Mouse (Mus musculus) erythroblast, embryonic 14.5 days (primary cell): ENCODE data around the gene Kif28. TPM values are rescaled to one million over a fixed set of nuclear protein-coding genes. Genes with fewer than 3 reads are reported as not detected.

Experiments
- H3K27me3 ChIP-seq: 2 replicates; pipeline ENCODE4 v1.6.1; 2012; ENCODE audit warnings: inconsistent platforms; ENCODE audit not compliant: control insufficient read depth
- H3K36me3 ChIP-seq: 2 replicates; pipeline ENCODE4 v1.6.1; 2012; ENCODE audit warnings: mild to moderate bottlenecking, inconsistent platforms; ENCODE audit not compliant: control insufficient read depth
- H3K4me1 ChIP-seq: 2 replicates; pipeline ENCODE4 v1.6.1; 2012; ENCODE audit warnings: inconsistent platforms; ENCODE audit not compliant: control insufficient read depth
- H3K4me3 ChIP-seq: replicated peaks from 2 replicates; pipeline ENCODE3; 2012; ENCODE audit warnings: moderate library complexity, mild to moderate bottlenecking, inconsistent platforms
- H3K9me3 ChIP-seq: 2 replicates; pipeline ENCODE4 v1.6.1; 2012; ENCODE audit warnings: low read length, inconsistent platforms, mixed read lengths; ENCODE audit not compliant: control insufficient read depth
- GATA1 ChIP-seq: IDR thresholded peaks from 2 replicates; pipeline ENCODE4 v1.6.1; 2012; ENCODE audit warnings: low read length, inconsistent platforms, mixed read lengths
- TAL1 ChIP-seq: IDR thresholded peaks from 3 replicates; pipeline ENCODE4 v1.6.1; 2012; ENCODE audit warnings: low read length, inconsistent platforms, mixed read lengths
- polyA plus RNA-seq: library from polyadenylated mRNA; stranded (reverse); fragments of >175 nt; gene quantifications from 2 replicates; pipeline ENCODE4 v1.2.3, GENCODE M21; 2012

The Kif28 gene
- polyA plus RNA-seq, 1 experiment: not detected

- Histone ChIP-seq H3K4me3 (no peak overlapping the region), H3K4me1 (peaks cover 10% of the 10 kb centered on the region), H3K9me3 (peaks cover 14% of the 10 kb centered on the region), H3K36me3 (no peaks in the 10 kb centered on the region), H3K27me3 (no peaks in the 10 kb centered on the region)
- no peak for TF ChIP-seq TAL1
These were observed 32.4 kb downstream of the Kif28 start for GRCm38 (mm10) chr1:179712658-179713057.

DNA sequence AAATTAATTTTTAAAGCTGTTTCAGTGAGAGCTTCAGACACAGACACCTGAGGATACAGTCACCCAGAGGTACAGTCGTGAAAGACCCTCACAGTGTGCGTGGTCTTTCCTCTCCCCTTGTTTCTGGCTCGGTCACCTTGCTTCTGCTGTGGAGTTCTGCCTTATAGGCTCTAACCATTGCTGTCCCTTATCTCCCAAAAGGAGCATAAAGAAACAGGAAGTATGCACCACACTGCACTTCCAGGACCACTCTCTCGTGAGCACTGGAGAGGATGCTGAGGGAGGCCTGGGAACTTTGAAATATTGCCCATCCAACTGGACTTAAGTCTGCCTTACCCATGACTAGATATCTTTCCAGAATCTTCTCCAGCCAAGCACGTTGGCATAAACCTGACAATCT is 34.3 kb downstream of the Kif28 start:
- H3K36me3 ChIP-seq: no peaks in the 10 kb centered on the region
- H3K4me1 ChIP-seq: peaks cover 2% of the 10 kb centered on the region
- peaks cover 11% of the 10 kb centered on the region for H3K9me3 ChIP-seq
- H3K4me3 ChIP-seq: no peak overlapping the region
- no peak for TF ChIP-seq GATA1
- TF ChIP-seq TAL1: no peak
- H3K27me3 ChIP-seq: no peaks in the 10 kb centered on the region

GRCm38 (mm10) chr1:179709390-179709789 is 35.7 kb downstream of the Kif28 start:
- H3K4me1 ChIP-seq: peaks cover 2% of the 10 kb centered on the region
- TF ChIP-seq GATA1 (no peak), TAL1 (no peak)
- no peaks in the 10 kb centered on the region for H3K27me3 ChIP-seq
- no peak overlapping the region for H3K4me3 ChIP-seq
- peaks cover 6% of the 10 kb centered on the region for H3K9me3 ChIP-seq
- no peaks in the 10 kb centered on the region for H3K36me3 ChIP-seq

- Histone ChIP-seq H3K4me3 (no peak overlapping the region), H3K27me3 (no peaks in the 10 kb centered on the region), H3K4me1 (peaks cover 6% of the 10 kb centered on the region), H3K9me3 (no peaks in the 10 kb centered on the region), H3K36me3 (no peaks in the 10 kb centered on the region)
- TF ChIP-seq GATA1 (no peak), TAL1 (no peak)
These were observed 39.9 kb downstream of the Kif28 start for GRCm38 (mm10) chr1:179705154-179705553.

- no peak overlapping the region for H3K4me3 ChIP-seq
- no peaks in the 10 kb centered on the region for H3K36me3 ChIP-seq
- TF ChIP-seq GATA1 (no peak), TAL1 (no peak)
- no peaks in the 10 kb centered on the region for H3K27me3 ChIP-seq
- H3K9me3 ChIP-seq: no peaks in the 10 kb centered on the region
- H3K4me1 ChIP-seq: peaks cover 6% of the 10 kb centered on the region
These were observed 40.9 kb downstream of the Kif28 start for GRCm38 (mm10) chr1:179704150-179704549.

DNA sequence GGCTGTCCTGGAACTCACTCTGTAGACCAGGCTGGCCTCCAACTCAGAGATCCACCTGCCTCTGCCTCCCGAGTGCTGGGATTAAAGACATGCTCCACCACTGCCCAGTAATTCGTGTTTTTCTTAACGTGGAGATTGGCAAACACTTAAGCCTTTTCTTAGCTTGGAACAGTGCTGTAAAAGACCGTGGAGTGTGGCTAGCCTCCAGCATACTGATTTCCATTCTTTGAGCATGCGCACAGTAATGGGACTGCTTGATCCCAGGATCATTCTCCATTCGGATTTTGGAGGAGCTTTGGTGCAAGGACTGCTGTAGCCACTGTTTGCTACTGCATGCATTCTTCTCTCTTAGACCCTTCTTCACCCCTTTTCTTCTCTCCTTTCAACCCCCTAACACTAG is 55.6 kb downstream of the Kif28 start:
- H3K9me3 ChIP-seq: no peaks in the 10 kb centered on the region
- H3K4me3 ChIP-seq: no peak overlapping the region
- no peaks in the 10 kb centered on the region for H3K27me3 ChIP-seq
- no peaks in the 10 kb centered on the region for H3K4me1 ChIP-seq
- H3K36me3 ChIP-seq: no peaks in the 10 kb centered on the region
- no peak for TF ChIP-seq GATA1
- TF ChIP-seq TAL1: no peak

DNA sequence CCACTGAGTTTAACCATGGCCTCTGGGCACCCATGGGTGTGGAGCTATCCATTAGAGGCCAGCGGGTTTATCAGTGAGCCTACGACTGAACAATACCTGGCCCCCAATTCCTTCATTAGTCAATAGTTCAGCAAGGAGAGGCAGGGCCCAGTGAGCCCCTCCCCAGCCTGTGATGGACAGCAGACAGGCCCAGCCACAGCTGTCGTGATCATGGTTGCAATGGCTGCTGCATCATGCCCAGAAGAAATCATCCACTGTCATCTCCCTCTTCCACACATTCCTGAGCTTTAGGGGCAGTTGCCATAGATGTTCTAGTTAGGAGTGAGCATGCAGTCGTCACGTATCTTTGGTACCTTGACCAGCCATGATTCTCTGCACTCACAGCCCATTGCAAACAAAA is 56.2 kb downstream of the Kif28 start:
- no peaks in the 10 kb centered on the region for H3K36me3 ChIP-seq
- no peak overlapping the region for H3K4me3 ChIP-seq
- H3K27me3 ChIP-seq: no peaks in the 10 kb centered on the region
- no peaks in the 10 kb centered on the region for H3K4me1 ChIP-seq
- no peak for TF ChIP-seq TAL1
- no peak for TF ChIP-seq GATA1
- H3K9me3 ChIP-seq: no peaks in the 10 kb centered on the region

GRCm38 (mm10) chr1:179688415-179688814 is 56.7 kb downstream of the Kif28 start:
- no peaks in the 10 kb centered on the region for H3K9me3 ChIP-seq
- no peaks in the 10 kb centered on the region for H3K36me3 ChIP-seq
- TF ChIP-seq GATA1 (no peak), TAL1 (no peak)
- no peaks in the 10 kb centered on the region for H3K27me3 ChIP-seq
- no peaks in the 10 kb centered on the region for H3K4me1 ChIP-seq
- H3K4me3 ChIP-seq: no peak overlapping the region

DNA sequence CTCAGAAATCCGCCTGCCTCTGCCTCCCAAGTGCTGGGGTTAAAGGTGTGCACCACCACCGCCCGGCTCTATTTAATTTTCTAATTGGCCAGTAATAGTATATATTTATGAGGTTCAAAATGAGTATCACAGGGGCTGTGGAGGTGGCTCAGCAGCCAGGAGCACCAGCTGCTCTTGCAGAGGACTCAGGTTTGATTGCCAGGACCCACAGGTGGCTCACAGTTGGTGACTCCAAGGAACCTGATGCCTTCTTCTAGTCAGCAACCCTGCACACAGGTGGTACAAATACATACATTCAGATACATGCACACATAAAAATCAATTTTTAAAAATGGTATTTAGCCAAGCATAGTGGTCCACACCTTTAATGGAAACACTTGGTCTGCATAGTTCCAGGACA is 57.1 kb downstream of the Kif28 start:
- no peak for TF ChIP-seq TAL1
- TF ChIP-seq GATA1: no peak
- Histone ChIP-seq H3K36me3 (no peaks in the 10 kb centered on the region), H3K4me3 (no peak overlapping the region), H3K4me1 (no peaks in the 10 kb centered on the region), H3K9me3 (no peaks in the 10 kb centered on the region), H3K27me3 (no peaks in the 10 kb centered on the region)

GRCm38 (mm10) chr1:179687305-179687704 is 57.8 kb downstream of the Kif28 start:
- no peaks in the 10 kb centered on the region for H3K36me3 ChIP-seq
- TF ChIP-seq TAL1 (no peak), GATA1 (no peak)
- no peaks in the 10 kb centered on the region for H3K9me3 ChIP-seq
- H3K4me1 ChIP-seq: no peaks in the 10 kb centered on the region
- H3K27me3 ChIP-seq: no peaks in the 10 kb centered on the region
- H3K4me3 ChIP-seq: no peak overlapping the region
